Mouse (Mus musculus): ENCODE results near the gene Sh3pxd2a.

Gene Sh3pxd2a

GRCm38 (mm10) chr19:47240957-47241356 is 223.2 kb downstream of the Sh3pxd2a start:
- DNase-seq (ENCODE audit: low read depth, low spot score) = peak; percentile 41

GRCm38 (mm10) chr19:47240076-47240475 is 224.1 kb downstream of the Sh3pxd2a start:
- peak; percentile 70 for DNase-seq (ENCODE audit: low read depth, low spot score)

- no peak for DNase-seq (ENCODE audit: low read depth, low spot score)
Observed at GRCm38 (mm10) chr19:47233087-47233486, 231.1 kb downstream of the Sh3pxd2a start.

- DNase-seq (ENCODE audit: low read depth, low spot score) = no peak
Observed at GRCm38 (mm10) chr19:47232077-47232865, 231.9 kb downstream of the Sh3pxd2a start.

GRCm38 (mm10) chr19:47231389-47231788 is 232.8 kb downstream of the Sh3pxd2a start:
- no peak for DNase-seq (ENCODE audit: low read depth, low spot score)

GRCm38 (mm10) chr19:47230682-47231081 is 233.5 kb downstream of the Sh3pxd2a start:
- DNase-seq (ENCODE audit: low read depth, low spot score) = no peak

- no peak for DNase-seq (ENCODE audit: low read depth, low spot score)
Observed at GRCm38 (mm10) chr19:47230082-47230481, 234.1 kb downstream of the Sh3pxd2a start.

GRCm38 (mm10) chr19:47229461-47229860 is 234.7 kb downstream of the Sh3pxd2a start:
- DNase-seq (ENCODE audit: low read depth, low spot score) = no peak

GRCm38 (mm10) chr19:47228725-47229252 is 235.4 kb downstream of the Sh3pxd2a start:
- peak; percentile 27 for DNase-seq (ENCODE audit: low read depth, low spot score)

GRCm38 (mm10) chr19:47225791-47226190 is 238.4 kb downstream of the Sh3pxd2a start:
- no peak for DNase-seq (ENCODE audit: low read depth, low spot score)

- DNase-seq (ENCODE audit: low read depth, low spot score) = no peak
Observed at GRCm38 (mm10) chr19:47224743-47225142, 239.5 kb downstream of the Sh3pxd2a start.

GRCm38 (mm10) chr19:47222841-47223557 is 241.2 kb downstream of the Sh3pxd2a start:
- DNase-seq (ENCODE audit: low read depth, low spot score) = no peak

GRCm38 (mm10) chr19:47222154-47222840 is 241.9 kb downstream of the Sh3pxd2a start:
- DNase-seq (ENCODE audit: low read depth, low spot score) = no peak

GRCm38 (mm10) chr19:47221500-47222153 is 242.6 kb downstream of the Sh3pxd2a start:
- no peak for DNase-seq (ENCODE audit: low read depth, low spot score)

- no peak for DNase-seq (ENCODE audit: low read depth, low spot score)
Observed at GRCm38 (mm10) chr19:47221006-47221405, 243.2 kb downstream of the Sh3pxd2a start.

- DNase-seq (ENCODE audit: low read depth, low spot score) = no peak
Observed at GRCm38 (mm10) chr19:47220232-47220631, 244.0 kb downstream of the Sh3pxd2a start.

GRCm38 (mm10) chr19:47219622-47220021 is 244.6 kb downstream of the Sh3pxd2a start:
- peak; percentile 63 for DNase-seq (ENCODE audit: low read depth, low spot score)

GRCm38 (mm10) chr19:47216766-47217165 is 247.4 kb downstream of the Sh3pxd2a start:
- no peak for DNase-seq (ENCODE audit: low read depth, low spot score)

GRCm38 (mm10) chr19:47213470-47213869 is 250.7 kb downstream of the Sh3pxd2a start:
- DNase-seq (ENCODE audit: low read depth, low spot score) = peak; percentile 60

GRCm38 (mm10) chr19:47212401-47212800 is 251.8 kb downstream of the Sh3pxd2a start:
- DNase-seq (ENCODE audit: low read depth, low spot score) = no peak

GRCm38 (mm10) chr19:47211609-47212312 is 252.4 kb downstream of the Sh3pxd2a start:
- DNase-seq (ENCODE audit: low read depth, low spot score) = no peak
